Mouse (Mus musculus) spleen, postnatal 14 days (tissue): Measurements from ENCODE around the gene Ston2.
"Not testable (repeated sequence)": the region's sequence is repeated elsewhere in the genome, so short reads cannot be mapped to it uniquely, and the experiment has no call there.

Experiments used
- DNase-seq, 2 experiments: peaks; one replicate each; pipeline ENCODE4 v3.0.0; 2021 to 2022; ENCODE audit warnings: low spot score in 2 of 2

Ston2 gene

DNA sequence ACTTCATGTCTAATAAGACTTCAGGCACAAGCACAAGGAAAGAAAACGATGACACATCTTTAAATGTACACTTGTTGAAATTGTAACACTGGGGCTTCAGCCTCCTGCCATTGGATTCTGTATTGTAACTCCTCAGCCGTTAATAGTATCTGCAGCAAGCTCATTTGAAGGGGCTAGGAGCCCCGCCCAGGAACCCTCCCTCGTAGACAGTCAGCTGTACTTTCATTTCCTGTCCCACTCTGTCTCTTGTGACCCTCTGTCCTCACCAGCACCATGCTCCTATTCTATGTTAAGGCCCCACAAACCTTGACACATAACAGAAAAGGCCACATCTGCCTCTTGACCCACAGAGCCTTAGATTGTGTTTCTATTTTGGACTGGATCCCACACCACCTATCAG is 3.6 kb upstream of the Ston2 start:
- no peak for DNase-seq

- DNase-seq, result peak in 1 of 2 experiments; percentile 46
Observed at GRCm38 (mm10) chr12:91789801-91790200, 1.6 kb upstream of the Ston2 start.

DNA sequence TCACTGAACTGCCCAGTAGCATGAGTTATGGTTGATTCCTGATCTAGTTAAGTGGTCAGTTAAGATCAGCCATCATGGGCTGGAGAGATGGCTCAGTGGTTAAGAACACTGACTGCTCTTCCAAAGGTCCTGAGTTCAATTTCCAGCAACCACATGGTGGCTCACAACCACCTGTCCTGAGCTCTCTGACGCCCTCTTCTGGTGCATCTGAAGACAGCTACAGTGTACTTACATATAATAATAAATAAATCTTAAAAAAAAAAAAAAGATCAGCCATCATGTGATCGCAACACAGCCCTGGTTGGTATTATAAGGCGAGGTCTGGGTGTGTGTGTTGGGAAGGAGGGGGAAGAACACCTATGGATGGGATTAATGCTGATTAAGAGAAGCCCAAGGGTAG is 259 bp upstream of the Ston2 start:
- not testable (repeated sequence) for DNase-seq

- DNase-seq, result no peak
Observed at GRCm38 (mm10) chr12:91786355-91786754, 1.8 kb downstream of the Ston2 start.

DNA sequence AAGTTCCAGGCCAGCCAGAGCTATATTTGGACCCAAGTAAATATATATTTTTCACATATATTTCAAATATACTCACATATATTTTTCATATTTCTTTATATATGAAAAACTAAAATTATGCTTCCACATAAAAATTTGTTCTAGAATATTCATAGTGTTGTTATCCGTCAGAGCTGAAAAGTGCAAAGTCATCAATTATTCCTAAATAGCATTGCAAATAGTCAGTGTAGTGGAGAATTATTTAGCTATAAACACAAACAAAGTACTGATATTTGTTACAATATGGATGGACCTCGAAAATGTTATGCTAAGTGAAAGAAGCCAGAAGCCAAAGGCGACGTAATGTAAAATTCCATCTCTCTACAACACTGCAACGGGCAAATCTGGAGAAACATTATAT is 6.8 kb downstream of the Ston2 start:
- no peak for DNase-seq

GRCm38 (mm10) chr12:91780531-91780930 is 7.7 kb downstream of the Ston2 start:
- no peak for DNase-seq

DNA sequence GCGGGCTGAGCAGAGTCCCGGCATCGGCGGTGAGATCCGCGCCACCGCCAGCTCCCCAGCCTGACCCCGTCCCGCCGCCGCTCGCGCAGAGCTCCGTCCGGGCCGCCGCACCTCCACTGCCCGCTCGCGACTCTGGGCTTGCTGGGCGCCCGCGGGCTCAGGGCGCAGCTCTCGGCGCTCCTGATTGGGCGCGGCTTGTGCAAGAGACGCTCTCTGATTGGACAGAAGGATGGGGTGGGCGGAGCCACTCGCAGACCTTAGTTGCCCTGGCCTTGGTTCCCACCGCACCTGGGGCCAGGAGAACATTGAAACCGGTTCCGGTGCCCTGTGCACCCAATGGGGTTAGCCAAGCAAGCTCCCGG is 9.2 kb downstream of the Ston2 start:
- DNase-seq, result peak; percentile 51 to 53

GRCm38 (mm10) chr12:91778211-91779003 is 9.8 kb downstream of the Ston2 start:
- DNase-seq, result no peak

- no peak for DNase-seq
Observed at GRCm38 (mm10) chr12:91776342-91776741, 11.8 kb downstream of the Ston2 start.

DNA sequence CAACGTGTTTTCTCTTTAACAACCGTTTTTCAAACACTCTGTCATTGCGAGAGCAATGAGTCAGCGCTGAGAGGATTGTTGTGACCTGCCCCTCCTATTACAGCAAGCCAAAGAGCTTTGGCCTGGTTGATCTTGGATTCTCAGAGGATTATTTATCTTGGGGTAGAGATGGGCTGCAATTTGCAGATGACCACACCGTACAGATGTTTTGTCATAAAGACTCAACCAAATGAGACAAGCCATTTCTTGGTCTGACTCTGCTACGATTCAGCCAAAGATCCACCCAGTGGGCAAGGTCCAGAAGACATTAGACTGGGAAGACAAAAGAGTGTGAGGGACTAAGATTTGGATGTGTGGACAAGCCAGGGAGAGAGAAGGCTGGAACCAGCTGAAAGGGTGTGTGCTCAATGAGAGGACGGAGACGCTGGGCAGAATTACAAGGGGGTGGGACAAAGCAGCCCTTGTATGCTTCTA is 13.3 kb downstream of the Ston2 start:
- DNase-seq, result no peak

- DNase-seq, result no peak
Observed at GRCm38 (mm10) chr12:91768871-91769270, 19.3 kb downstream of the Ston2 start.

DNA sequence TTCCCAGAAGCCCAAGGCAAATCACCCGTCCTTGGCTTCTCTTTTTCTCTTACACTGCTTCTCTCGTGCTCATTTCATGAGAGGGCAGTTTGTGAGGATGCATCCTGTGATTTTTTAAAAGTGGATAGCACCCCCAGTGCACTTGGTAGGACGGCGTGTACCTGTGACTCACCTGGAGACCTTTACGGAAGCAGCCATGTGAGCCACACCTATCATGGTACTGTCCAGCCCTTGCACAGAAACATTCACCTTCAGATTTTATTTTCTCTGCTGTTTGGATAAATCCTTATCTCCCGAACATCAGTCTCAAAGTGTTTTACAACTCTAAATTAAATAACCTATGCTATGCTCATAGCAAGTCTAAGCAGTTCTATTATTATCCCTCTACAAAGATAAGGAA is 20.0 kb downstream of the Ston2 start:
- no peak for DNase-seq

- DNase-seq, result peak; percentile 21 to 39
Observed at GRCm38 (mm10) chr12:91766338-91767107, 21.7 kb downstream of the Ston2 start.

DNA sequence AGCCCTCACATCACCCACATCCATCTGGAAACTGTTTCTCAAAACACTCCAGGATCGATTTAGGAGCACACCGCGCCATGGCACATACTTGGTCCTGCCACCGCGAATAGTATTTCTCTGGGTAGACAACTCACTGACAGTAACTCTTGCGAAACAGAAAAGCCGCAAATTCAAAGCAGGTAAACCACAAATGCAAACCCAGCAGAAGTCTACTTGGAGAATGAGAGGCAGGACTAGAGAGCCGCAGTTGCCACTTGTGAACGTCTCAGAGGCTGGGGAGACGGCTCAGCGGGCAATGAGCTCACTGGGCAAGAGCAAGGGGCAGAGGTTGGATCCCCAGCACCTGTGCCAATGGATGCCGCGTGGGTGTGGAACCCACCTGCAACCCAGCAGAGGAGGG is 22.7 kb downstream of the Ston2 start:
- DNase-seq, result peak in 1 of 2 experiments; percentile 20

DNA sequence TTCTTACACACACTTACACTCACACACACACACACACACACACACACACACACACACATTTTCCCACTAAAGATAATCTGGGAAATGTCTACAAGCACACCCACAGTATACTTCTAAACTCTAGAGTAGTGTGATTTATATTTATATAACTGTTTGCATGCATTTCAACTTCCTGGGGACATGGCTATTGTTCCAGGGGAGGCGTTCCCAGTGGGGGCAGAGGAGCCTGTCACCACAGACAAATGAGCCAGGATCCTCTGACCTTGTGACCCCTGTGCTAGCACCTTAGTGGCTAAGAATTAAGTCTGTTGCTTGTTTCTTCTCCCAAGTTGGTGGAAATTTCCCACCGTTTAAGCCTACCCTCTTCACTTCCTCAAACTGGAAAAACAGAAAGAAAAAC is 23.1 kb downstream of the Ston2 start:
- DNase-seq, result no peak

DNA sequence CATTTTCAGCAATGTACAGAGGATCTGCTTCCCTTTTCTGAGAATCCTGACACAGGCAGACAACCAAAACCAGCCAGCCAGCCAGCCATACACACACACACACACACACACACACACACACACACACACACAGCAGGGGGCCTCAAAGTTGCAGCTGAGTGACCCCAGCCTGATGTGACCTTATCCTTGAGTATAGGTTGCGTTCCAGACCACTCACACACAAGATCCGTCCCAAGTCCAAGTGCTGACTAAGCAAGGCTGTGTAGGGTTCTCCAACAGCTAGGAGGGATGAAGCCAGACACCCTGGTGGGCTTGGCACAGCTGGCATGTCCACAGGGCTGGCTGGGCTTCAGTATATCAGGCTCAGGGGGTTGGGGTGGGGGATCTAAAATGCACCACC is 23.7 kb downstream of the Ston2 start:
- no peak for DNase-seq

DNA sequence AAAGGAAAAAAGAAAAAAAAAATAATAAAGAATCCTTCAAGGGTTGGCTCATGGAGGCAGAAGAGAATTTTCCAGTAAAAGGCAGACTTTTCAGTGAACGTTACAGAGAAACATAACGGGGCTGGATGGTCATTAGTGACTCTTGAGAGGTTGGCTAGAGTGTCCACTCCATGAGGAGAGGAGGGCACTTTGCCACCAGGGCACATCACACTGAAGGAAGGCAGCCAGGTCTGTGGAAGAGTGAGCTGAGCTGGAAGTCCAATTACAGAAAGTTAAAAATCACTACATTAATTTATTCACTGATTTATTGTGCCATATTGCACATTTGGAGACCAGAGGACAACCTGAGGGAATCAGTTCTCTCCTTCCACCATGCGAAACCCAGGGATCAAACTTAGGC is 28.4 kb downstream of the Ston2 start:
- DNase-seq, result no peak

DNA sequence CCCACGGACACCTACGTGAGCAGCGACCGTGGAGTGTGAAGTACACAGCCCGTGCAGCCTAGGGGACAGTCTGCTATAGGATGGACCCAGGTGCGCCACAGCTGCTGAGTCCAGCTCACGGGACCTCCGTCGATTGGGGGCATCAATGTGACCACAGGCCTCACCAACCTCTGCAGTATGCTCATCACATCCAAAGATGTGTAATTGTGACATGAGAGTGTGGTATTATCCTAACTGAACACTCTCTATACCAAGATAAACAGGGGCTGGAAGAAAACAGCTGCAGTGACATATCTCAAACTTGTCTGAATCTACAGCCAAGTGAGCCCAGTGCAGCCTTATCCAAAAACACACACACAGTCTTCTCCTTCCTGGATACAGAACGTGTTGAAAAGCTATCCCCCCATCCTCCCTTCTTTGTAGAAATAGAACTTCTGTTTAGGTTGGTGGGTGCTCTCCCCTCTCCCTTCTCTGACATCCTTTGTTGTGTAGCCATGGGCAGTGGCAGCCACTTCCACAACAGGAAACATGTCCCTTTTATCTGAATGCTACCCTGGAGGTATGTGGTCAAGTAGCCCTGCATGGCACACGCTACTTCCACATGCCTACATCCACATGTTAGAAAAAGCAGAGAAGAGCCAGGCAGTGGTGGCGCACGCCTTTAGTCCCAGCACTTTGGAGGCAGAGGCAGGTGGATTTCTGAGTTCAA is 30.2 kb downstream of the Ston2 start:
- DNase-seq, result no peak

DNA sequence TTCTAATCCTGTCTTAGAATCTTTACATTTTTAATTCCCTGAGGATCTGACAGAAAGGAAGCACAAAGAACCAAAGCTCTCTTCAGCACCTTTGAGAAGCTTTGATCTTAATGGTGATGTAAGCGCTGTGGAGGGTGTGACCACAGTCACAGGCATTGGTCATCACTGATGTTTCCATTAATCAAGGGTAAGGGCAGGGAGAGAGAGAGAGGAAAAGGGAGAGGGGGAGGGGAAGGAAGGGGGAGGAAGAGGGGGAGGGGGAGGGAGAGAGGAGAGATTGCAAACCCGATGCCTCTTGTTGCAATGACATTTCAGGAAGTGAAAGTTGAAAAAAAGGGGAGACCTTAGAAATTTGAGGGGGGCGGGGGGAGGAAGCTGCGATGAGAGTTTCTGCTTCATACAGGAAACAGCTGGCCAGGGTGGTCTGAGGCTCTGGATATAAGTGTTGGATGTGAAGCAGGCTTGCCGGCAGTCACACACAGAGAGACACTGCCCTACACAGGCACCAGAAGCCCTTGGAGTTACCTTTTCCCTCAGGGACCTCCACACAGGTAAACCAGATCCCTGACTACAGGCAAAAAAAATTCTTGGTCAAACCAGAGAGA is 31.5 kb downstream of the Ston2 start:
- DNase-seq, result no peak

GRCm38 (mm10) chr12:91754606-91755005 is 33.6 kb downstream of the Ston2 start:
- no peak for DNase-seq

GRCm38 (mm10) chr12:91752711-91753110 is 35.5 kb downstream of the Ston2 start:
- no peak for DNase-seq
